Mouse (Mus musculus): Measurements from ENCODE around the gene Spink4. TPM values are rescaled to one million over a fixed set of nuclear protein-coding genes. Genes with fewer than 3 reads are reported as not detected.

Spink4 gene
- polyA plus RNA-seq (2012; rRNA removed), result 0.42 and 0.58 TPM in 2 replicates
- polyA plus RNA-seq (2014; fragmentation: Nextera tagmentation; extraction: Ambion mirVana), result 0.71 and 1.3 TPM in 2 replicates

DNA sequence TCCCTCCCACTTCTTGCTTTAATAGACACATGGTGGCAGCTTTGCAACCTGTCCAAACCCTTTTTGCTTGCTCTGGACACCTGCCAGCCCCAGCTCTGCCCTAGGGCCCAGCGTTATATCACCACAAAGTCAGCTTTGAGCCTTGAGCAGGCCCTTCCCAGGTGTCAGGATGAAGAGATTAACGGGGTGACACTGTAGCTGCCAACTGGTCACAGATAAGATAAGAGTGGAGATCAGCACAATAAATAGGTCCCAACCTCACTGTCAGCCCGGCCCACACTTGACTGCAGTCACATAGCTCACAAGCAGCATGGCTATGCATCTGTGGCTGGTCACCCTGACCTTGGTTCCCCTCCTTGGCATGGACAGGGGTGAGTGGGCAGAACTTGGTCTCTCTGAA, at the start of gene Spink4:
Gene Spink4 (plus strand): TSS at position 268 of the 400 bp plus-strand sequence.
- no peak for TF ChIP-seq CTCF (IDR thresholded peaks at IDR 0.05; ENCODE audit: low read depth)
- TF ChIP-seq EP300 (IDR thresholded peaks at IDR 0.05; ENCODE audit: low read depth), result peak; percentile 48; the same call in 1 of the 2 replicates
- Histone ChIP-seq H3K27me3 (ENCODE audit: control insufficient read depth, insufficient read depth, low read length) (no peaks in the 10 kb centered on the region), H3K9me3 (ENCODE audit: control insufficient read depth, low read length) (no peaks in the 10 kb centered on the region), H3K4me1 (replicated peaks; ENCODE audit: control insufficient read depth in 2 of 2, insufficient read depth in 2 of 2, low read length in 1 of 2) (peaks cover 6 to 9% of the 10 kb centered on the region in 2 experiments), H3K4me2 (ENCODE audit: low read depth) (no peak within 1 kb of the TSS), H3K9ac (replicated peaks) (no peak within 1 kb of the TSS), H3K4me3 (ENCODE audit: insufficient read depth in 1 of 2, low read depth in 2 of 2, low read length in 2 of 2) (no peak within 1 kb of the TSS), H3K27ac (no peak within 1 kb of the TSS), H3K36me3 (replicated peaks; ENCODE audit: control insufficient read depth, insufficient read depth, low read depth) (no peaks in the 10 kb centered on the region)
- 5% methylated on average over 3 of the region's 3 CpGs for WGBS (ENCODE audit: insufficient replicate concordance)
- peak; percentile 69 for ATAC-seq (ENCODE audit: insufficient read depth)
- DNase-seq (ENCODE audit: low read depth in 3 of 3, low spot score in 3 of 3), result no peak

DNA sequence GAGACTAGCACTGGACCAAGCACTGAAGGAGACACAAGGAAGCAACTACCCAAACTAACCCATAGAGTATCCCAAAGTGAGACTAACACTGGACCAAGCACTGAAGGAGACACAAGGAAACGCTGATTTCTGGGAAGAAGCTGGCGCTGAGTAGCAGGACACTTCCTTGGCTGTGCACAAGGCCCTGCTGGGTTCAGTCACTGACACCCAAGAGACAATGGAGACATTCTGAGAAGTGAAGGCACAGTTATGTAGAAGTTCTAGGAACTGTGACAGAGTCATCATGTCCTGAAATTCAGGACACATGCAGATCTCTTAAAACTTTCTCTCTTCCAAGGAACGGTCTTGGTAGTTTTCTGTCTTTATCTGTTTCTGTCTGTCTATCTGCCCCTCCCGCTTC, 49.6 kb upstream of the Spink4 start:
- H3K27ac ChIP-seq, result no peak overlapping the region
- TF ChIP-seq CTCF (IDR thresholded peaks at IDR 0.05; ENCODE audit: low read depth), result no peak
- no peak for TF ChIP-seq EP300 (IDR thresholded peaks at IDR 0.05; ENCODE audit: low read depth)
- peaks cover 0 to 20% of the 10 kb centered on the region in 2 experiments; a peak in 2 of 4 replicates for H3K4me1 ChIP-seq (replicated peaks; ENCODE audit: control insufficient read depth in 2 of 2, insufficient read depth in 2 of 2, low read length in 1 of 2)
- DNase-seq (ENCODE audit: low read depth in 3 of 3, low spot score in 3 of 3) (no peak), ATAC-seq (ENCODE audit: insufficient read depth) (no peak)
- H3K4me2 ChIP-seq (ENCODE audit: low read depth), result no peak overlapping the region
- H3K4me3 ChIP-seq (ENCODE audit: insufficient read depth in 1 of 2, low read depth in 2 of 2, low read length in 2 of 2), result no peak overlapping the region
- H3K9ac ChIP-seq (replicated peaks), result no peak overlapping the region
- H3K36me3 ChIP-seq (replicated peaks; ENCODE audit: control insufficient read depth, insufficient read depth, low read depth), result no peaks in the 10 kb centered on the region
- no peaks in the 10 kb centered on the region for H3K9me3 ChIP-seq (ENCODE audit: control insufficient read depth, low read length)
- WGBS (ENCODE audit: insufficient replicate concordance), result 42% methylated on average over 4 of the region's 4 CpGs
- H3K27me3 ChIP-seq (ENCODE audit: control insufficient read depth, insufficient read depth, low read length), result no peaks in the 10 kb centered on the region

DNA sequence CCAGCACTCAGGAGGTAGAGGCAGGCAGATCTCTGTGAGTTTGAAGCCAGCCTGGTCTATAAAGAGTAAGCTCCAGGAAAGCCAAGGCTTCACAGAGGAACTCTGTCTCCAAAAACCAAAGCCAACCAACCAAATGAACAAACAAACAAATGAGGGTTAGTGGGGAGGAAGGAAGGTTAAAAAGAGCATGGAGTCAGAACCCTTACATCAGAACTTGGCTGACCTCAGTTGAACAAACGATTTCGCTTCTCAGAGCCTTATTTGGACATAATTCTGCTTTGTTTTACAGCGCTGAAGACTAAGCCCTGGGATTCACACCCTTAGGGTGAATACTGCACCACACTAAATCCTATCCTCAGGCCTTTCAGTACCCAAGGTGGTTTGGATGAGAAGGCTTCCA, 47.7 kb upstream of the Spink4 start:
- no peaks in the 10 kb centered on the region for H3K9me3 ChIP-seq (ENCODE audit: control insufficient read depth, low read length)
- no peak overlapping the region for H3K27ac ChIP-seq
- H3K4me1 ChIP-seq (replicated peaks; ENCODE audit: control insufficient read depth in 2 of 2, insufficient read depth in 2 of 2, low read length in 1 of 2), result peaks cover 0 to 32% of the 10 kb centered on the region in 2 experiments; a peak in 2 of 4 replicates
- no peak overlapping the region for H3K4me3 ChIP-seq (ENCODE audit: insufficient read depth in 1 of 2, low read depth in 2 of 2, low read length in 2 of 2)
- DNase-seq (ENCODE audit: low read depth in 3 of 3, low spot score in 3 of 3) (no peak), ATAC-seq (ENCODE audit: insufficient read depth) (no peak)
- no peak overlapping the region for H3K4me2 ChIP-seq (ENCODE audit: low read depth)
- 71% methylated on average over 3 of the region's 3 CpGs for WGBS (ENCODE audit: insufficient replicate concordance)
- no peaks in the 10 kb centered on the region for H3K27me3 ChIP-seq (ENCODE audit: control insufficient read depth, insufficient read depth, low read length)
- TF ChIP-seq EP300 (IDR thresholded peaks at IDR 0.05; ENCODE audit: low read depth) (no peak), CTCF (IDR thresholded peaks at IDR 0.05; ENCODE audit: low read depth) (no peak)
- no peak overlapping the region for H3K9ac ChIP-seq (replicated peaks)
- no peaks in the 10 kb centered on the region for H3K36me3 ChIP-seq (replicated peaks; ENCODE audit: control insufficient read depth, insufficient read depth, low read depth)

DNA sequence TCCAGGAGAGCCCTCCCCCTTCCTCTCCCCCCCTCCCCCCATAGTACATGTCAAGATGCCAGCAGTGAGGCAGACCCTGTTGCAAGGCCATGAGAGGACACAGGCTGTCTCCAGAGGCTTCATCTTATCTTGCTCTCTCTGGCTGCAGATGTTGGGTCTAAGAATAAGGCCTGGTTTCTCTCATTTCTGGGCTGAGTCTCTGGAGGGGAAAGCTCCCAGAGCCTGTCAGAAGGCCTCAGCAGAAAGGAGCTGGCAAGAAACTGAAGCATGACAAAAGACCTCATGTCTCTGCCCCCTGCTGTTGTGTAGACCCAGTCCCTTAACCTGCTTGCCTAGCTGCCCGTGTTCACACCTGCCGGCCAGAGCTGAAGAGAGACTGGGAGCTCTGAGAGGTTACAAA, 46.5 kb upstream of the Spink4 start:
- Histone ChIP-seq H3K9me3 (ENCODE audit: control insufficient read depth, low read length) (no peaks in the 10 kb centered on the region), H3K4me3 (ENCODE audit: insufficient read depth in 1 of 2, low read depth in 2 of 2, low read length in 2 of 2) (no peak overlapping the region), H3K9ac (replicated peaks) (no peak overlapping the region), H3K36me3 (replicated peaks; ENCODE audit: control insufficient read depth, insufficient read depth, low read depth) (no peaks in the 10 kb centered on the region), H3K4me1 (replicated peaks; ENCODE audit: control insufficient read depth in 2 of 2, insufficient read depth in 2 of 2, low read length in 1 of 2) (peaks cover 0 to 38% of the 10 kb centered on the region in 2 experiments; a peak in 3 of 4 replicates), H3K27ac (no peak overlapping the region), H3K4me2 (ENCODE audit: low read depth) (no peak overlapping the region), H3K27me3 (ENCODE audit: control insufficient read depth, insufficient read depth, low read length) (no peaks in the 10 kb centered on the region)
- ATAC-seq (ENCODE audit: insufficient read depth), result no peak
- 74% methylated on average over 2 of the region's 2 CpGs for WGBS (ENCODE audit: insufficient replicate concordance)
- DNase-seq (ENCODE audit: low read depth in 3 of 3, low spot score in 3 of 3), result no peak
- no peak for TF ChIP-seq EP300 (IDR thresholded peaks at IDR 0.05; ENCODE audit: low read depth)
- no peak for TF ChIP-seq CTCF (IDR thresholded peaks at IDR 0.05; ENCODE audit: low read depth)

DNA sequence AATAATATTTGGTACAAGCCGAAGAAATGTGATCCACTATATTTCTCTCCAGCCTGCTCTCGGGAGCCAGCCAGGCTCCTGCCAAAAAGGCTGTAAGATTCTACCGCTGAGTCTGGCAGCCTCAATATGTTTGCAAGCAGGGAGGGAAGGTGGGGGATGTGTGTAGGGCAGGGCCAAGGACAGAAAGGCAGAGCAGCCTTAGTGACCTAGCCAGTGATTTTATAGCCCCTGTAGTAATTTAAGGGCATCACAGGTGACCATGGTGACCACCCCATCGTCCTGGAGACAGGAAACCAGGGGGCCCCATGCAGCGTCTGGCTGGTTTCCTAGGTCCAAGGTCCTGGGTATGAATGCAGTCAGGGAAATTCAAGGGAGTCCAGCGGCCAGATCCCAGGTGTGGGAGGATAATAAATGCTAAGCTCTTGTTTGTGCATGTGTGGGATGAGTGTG, 45.7 kb upstream of the Spink4 start:
- peaks cover 0 to 38% of the 10 kb centered on the region in 2 experiments; a peak in 3 of 4 replicates for H3K4me1 ChIP-seq (replicated peaks; ENCODE audit: control insufficient read depth in 2 of 2, insufficient read depth in 2 of 2, low read length in 1 of 2)
- no peak overlapping the region for H3K27ac ChIP-seq
- no peak overlapping the region for H3K4me2 ChIP-seq (ENCODE audit: low read depth)
- H3K27me3 ChIP-seq (ENCODE audit: control insufficient read depth, insufficient read depth, low read length), result no peaks in the 10 kb centered on the region
- no peak for TF ChIP-seq EP300 (IDR thresholded peaks at IDR 0.05; ENCODE audit: low read depth)
- no peak for TF ChIP-seq CTCF (IDR thresholded peaks at IDR 0.05; ENCODE audit: low read depth)
- no peak for ATAC-seq (ENCODE audit: insufficient read depth)
- no peak for DNase-seq (ENCODE audit: low read depth in 3 of 3, low spot score in 3 of 3)
- no peaks in the 10 kb centered on the region for H3K9me3 ChIP-seq (ENCODE audit: control insufficient read depth, low read length)
- H3K4me3 ChIP-seq (ENCODE audit: insufficient read depth in 1 of 2, low read depth in 2 of 2, low read length in 2 of 2), result no peak overlapping the region
- WGBS (ENCODE audit: insufficient replicate concordance), result 50% methylated on average over 6 of the region's 6 CpGs
- H3K36me3 ChIP-seq (replicated peaks; ENCODE audit: control insufficient read depth, insufficient read depth, low read depth), result no peaks in the 10 kb centered on the region
- no peak overlapping the region for H3K9ac ChIP-seq (replicated peaks)
